Mouse (Mus musculus) gastrocnemius, postnatal 14 days (tissue): ENCODE data around the gene Cdc42. TPM values are rescaled to one million over a fixed set of nuclear protein-coding genes. Genes with fewer than 3 reads are reported as not detected.
A peak's percentile ranks its signal among the peaks of the same experiment; 100 is the strongest.

ENCODE experiments used
- DNase-seq: peaks from one replicate; pipeline ENCODE4 v3.0.0; 2021; ENCODE audit warnings: mixed read lengths
- intact Hi-C: fragments of 180-260 bp; cut with DNase I; formaldehyde crosslinking; loops from one replicate; pipeline ENCODE4 v1.15.1; 2025; ENCODE audit warnings: low total_unique reads
- total RNA-seq, 2 experiments: library from RNA; stranded (reverse); gene quantifications; 2 replicates each; pipeline ENCODE4 v1.2.3; 2021

Cdc42 gene
- total RNA-seq, 2 experiments from 2014 or later = 200 to 210 TPM

GRCm38 (mm10) chr4:137336468-137336867 is 21.1 kb downstream of the Cdc42 start:
- DNase-seq = no peak
- intact Hi-C loops = no loop called here

GRCm38 (mm10) chr4:137332051-137332450 is 25.5 kb downstream of the Cdc42 start:
- DNase-seq = no peak
- intact Hi-C loops = no loop called here

- intact Hi-C loops = no loop called here
- DNase-seq = no peak
Observed at GRCm38 (mm10) chr4:137326494-137326893, 31.0 kb downstream of the Cdc42 start.

GRCm38 (mm10) chr4:137324926-137325325 is 32.6 kb downstream of the Cdc42 start:
- DNase-seq = no peak
- intact Hi-C loops = no loop called here

- intact Hi-C loops = loop anchor here (10.0 kb wide), 1 partner anchor 79 kb away; no protein-coding TSS in a partner anchor
Observed at GRCm38 (mm10) chr4:137316027-137316770, 41.3 kb downstream of the Cdc42 start.

GRCm38 (mm10) chr4:137315061-137315460 is 42.5 kb downstream of the Cdc42 start:
- intact Hi-C loops = loop anchor here (10.0 kb wide), 1 partner anchor 80 kb away; no protein-coding TSS in a partner anchor
- no peak for DNase-seq

More at GRCm38 (mm10) chr4:137316027-137316770, 41.3 kb downstream of the Cdc42 start:
- no peak for DNase-seq

- no peak for DNase-seq
- intact Hi-C loops = loop anchor here (10.0 kb wide), 1 partner anchor 80 kb away; no protein-coding TSS in a partner anchor
Observed at GRCm38 (mm10) chr4:137314561-137314960, 43.0 kb downstream of the Cdc42 start.

- no peak for DNase-seq
- intact Hi-C loops = loop anchor here (10.0 kb wide), 1 partner anchor 81 kb away; no protein-coding TSS in a partner anchor
Observed at GRCm38 (mm10) chr4:137313511-137313910, 44.0 kb downstream of the Cdc42 start.

- no peak for DNase-seq
- intact Hi-C loops = loop anchor here (2.0 to 5.0 kb wide), 2 partner anchors 141 to 232 kb away; no protein-coding TSS in a partner anchor
Observed at GRCm38 (mm10) chr4:137308377-137308776, 49.1 kb downstream of the Cdc42 start.

GRCm38 (mm10) chr4:137306991-137307706 is 50.4 kb downstream of the Cdc42 start:
- intact Hi-C loops = loop anchor here (5.0 kb wide), 1 partner anchor 140 kb away; no protein-coding TSS in a partner anchor
- DNase-seq = no peak

GRCm38 (mm10) chr4:137306577-137306888 is 51.0 kb downstream of the Cdc42 start:
- intact Hi-C loops = loop anchor here (5.0 kb wide), 1 partner anchor 139 kb away; no protein-coding TSS in a partner anchor
- DNase-seq = no peak

GRCm38 (mm10) chr4:137305831-137306576 is 51.5 kb downstream of the Cdc42 start:
- intact Hi-C loops = loop anchor here (5.0 kb wide), 1 partner anchor 139 kb away; no protein-coding TSS in a partner anchor
- no peak for DNase-seq

- intact Hi-C loops = loop anchor here (5.0 kb wide), 1 partner anchor 138 kb away; no protein-coding TSS in a partner anchor
- DNase-seq = no peak
Observed at GRCm38 (mm10) chr4:137305066-137305465, 52.5 kb downstream of the Cdc42 start.

- intact Hi-C loops = no loop called here
- DNase-seq = no peak
Observed at GRCm38 (mm10) chr4:137304106-137304505, 53.4 kb downstream of the Cdc42 start.

- intact Hi-C loops = no loop called here
- DNase-seq = no peak
Observed at GRCm38 (mm10) chr4:137301635-137302034, 55.9 kb downstream of the Cdc42 start.

GRCm38 (mm10) chr4:137300227-137300626 is 57.3 kb downstream of the Cdc42 start:
- intact Hi-C loops = no loop called here
- no peak for DNase-seq

GRCm38 (mm10) chr4:137298406-137298805 is 59.1 kb downstream of the Cdc42 start:
- peak; percentile 43 for DNase-seq
- intact Hi-C loops = no loop called here

GRCm38 (mm10) chr4:137297611-137298010 is 59.9 kb downstream of the Cdc42 start:
- no peak for DNase-seq
- intact Hi-C loops = no loop called here

- no peak for DNase-seq
- intact Hi-C loops = loop anchor here (5.0 kb wide), 1 partner anchor 133 kb away; no protein-coding TSS in a partner anchor
Observed at GRCm38 (mm10) chr4:137294951-137295350, 62.6 kb downstream of the Cdc42 start.

GRCm38 (mm10) chr4:137294474-137294873 is 63.0 kb downstream of the Cdc42 start:
- DNase-seq = no peak
- intact Hi-C loops = loop anchor here (5.0 kb wide), 1 partner anchor 132 kb away; no protein-coding TSS in a partner anchor
